Mouse (Mus musculus) liver, adult 2 months (tissue): ENCODE data around the gene Trip6. TPM values are rescaled to one million over a fixed set of nuclear protein-coding genes. Genes with fewer than 3 reads are reported as not detected.

Experiments used
- DNase-seq: peaks from one replicate; pipeline ENCODE4 v3.0.0-alpha.2; 2011; ENCODE audit warnings: low read depth, low spot score; ENCODE audit errors: extremely low read depth
- H3K27ac ChIP-seq: fragments of 200-500 bp; replicated peaks from 2 replicates; pipeline ENCODE4 v1.5.1; 2012; ENCODE audit warnings: low read depth, mild to moderate bottlenecking, control low read depth, inconsistent platforms, low read length; ENCODE audit not compliant: insufficient read depth
- H3K27me3 ChIP-seq: fragments of 200-500 bp; 2 replicates; pipeline ENCODE4 v1.6.1; 2012; ENCODE audit warnings: mild to moderate bottlenecking, moderate library complexity, low read length, inconsistent platforms; ENCODE audit not compliant: control insufficient read depth, insufficient read depth
- H3K36me3 ChIP-seq: fragments of 200-500 bp; 2 replicates; pipeline ENCODE4 v1.6.1; 2012; ENCODE audit warnings: low read length, inconsistent platforms; ENCODE audit not compliant: control insufficient read depth, insufficient read depth
- H3K4me1 ChIP-seq: fragments of 200-500 bp; 2 replicates; pipeline ENCODE4 v1.6.1; 2011; ENCODE audit warnings: low read length; ENCODE audit not compliant: control insufficient read depth, insufficient read depth
- H3K4me3 ChIP-seq: fragments of 200-500 bp; 2 replicates; pipeline ENCODE4 v1.5.1; 2011; ENCODE audit warnings: low read depth, mild to moderate bottlenecking, control low read depth, low read length, moderate library complexity; ENCODE audit not compliant: insufficient read depth
- H3K79me2 ChIP-seq: fragments of 200-500 bp; 2 replicates; pipeline ENCODE4 v1.6.1; 2012; ENCODE audit warnings: inconsistent platforms, mild to moderate bottlenecking, low read length, moderate library complexity; ENCODE audit not compliant: control insufficient read depth, insufficient read depth
- H3K9ac ChIP-seq: fragments of 200-500 bp; 2 replicates; pipeline ENCODE4 v1.6.1; 2012; ENCODE audit warnings: low read depth, mild to moderate bottlenecking, control low read depth, inconsistent platforms, low read length
- CTCF ChIP-seq: fragments of 200-500 bp; IDR thresholded peaks from 2 replicates; pipeline ENCODE4 v1.5.1; 2011; ENCODE audit warnings: low read depth, low read length, control low read depth
- POLR2A ChIP-seq: fragments of 200-500 bp; IDR thresholded peaks from 2 replicates; pipeline ENCODE4 v1.6.1; 2011; ENCODE audit warnings: low read length, control low read depth; ENCODE audit not compliant: insufficient read depth; ENCODE audit errors: extremely low read depth
- WGBS: fragments of 180-500 bp; shearing (Covaris S2); methylation state at CpG from one replicate; pipeline ENCODE4 v1.1.7; 2018; 5-methylcytosine and 5-hydroxymethylcytosine counted together
- polyA plus RNA-seq: library from polyadenylated mRNA; depleted of rRNA; stranded (reverse); fragments of >200 nt; gene quantifications from 2 replicates; pipeline ENCODE4 v1.2.3, GENCODE M21; 2012
- total RNA-seq: library from RNA; depleted of rRNA; stranded (reverse); fragments of >200 nt; gene quantifications from 2 replicates; pipeline ENCODE4 v1.2.3, GENCODE M21; 2014

Trip6 gene
- total and polyA plus RNA-seq, 2 experiments, result 6.5 to 25.0 TPM

DNA sequence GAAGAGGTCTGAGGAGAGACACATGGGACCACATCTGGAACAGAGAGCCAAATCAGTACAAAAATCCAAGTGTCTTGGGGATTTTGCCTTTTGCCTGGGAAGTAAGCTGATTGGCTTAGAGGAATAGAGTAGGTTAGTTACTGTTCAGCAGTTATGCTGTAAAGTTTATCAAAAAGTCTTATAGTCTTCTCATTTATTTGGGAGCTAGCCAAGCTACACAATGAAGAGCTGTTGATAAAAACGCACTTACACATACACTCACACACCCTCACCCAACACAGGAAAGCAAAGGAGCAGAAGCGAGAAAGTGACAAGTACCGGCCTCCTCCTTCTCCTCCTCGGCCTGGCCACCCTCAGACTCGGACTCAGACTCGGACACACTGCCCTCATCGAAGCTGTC lies 15.0 kb downstream of the Trip6 start:
- 75% methylated on average over 7 of the region's 7 CpGs for WGBS
- no peak for TF ChIP-seq POLR2A
- TF ChIP-seq CTCF, result no peak

GRCm38 (mm10) chr5:137297126-137297525 lies 17.1 kb downstream of the Trip6 start:
- Histone ChIP-seq H3K36me3 (peaks cover 37% of the 10 kb centered on the region), H3K9ac (no peak overlapping the region), H3K4me1 (peaks cover 4% of the 10 kb centered on the region; the same call in 1 of the 2 replicates), H3K27ac (no peak overlapping the region), H3K27me3 (no peaks in the 10 kb centered on the region), H3K4me3 (no peak overlapping the region), H3K79me2 (0 out of 2 replicates have a peak, but pooled peaks cover 3% of the 10 kb centered on the region)
- TF ChIP-seq POLR2A, result no peak
- no peak for TF ChIP-seq CTCF
- DNase-seq, result no peak
- 94% methylated on average over 14 of the region's 14 CpGs for WGBS

More for the DNA sequence above, 15.0 kb downstream of the Trip6 start:
- H3K79me2 ChIP-seq, result 0 out of 2 replicates have a peak, but pooled peaks cover 3% of the 10 kb centered on the region
- no peak overlapping the region for H3K4me3 ChIP-seq
- H3K27me3 ChIP-seq, result no peaks in the 10 kb centered on the region
- H3K4me1 ChIP-seq, result peaks cover 4% of the 10 kb centered on the region
- no peak overlapping the region for H3K9ac ChIP-seq
- no peak overlapping the region for H3K27ac ChIP-seq
- DNase-seq, result no peak
- peaks cover 37% of the 10 kb centered on the region for H3K36me3 ChIP-seq

DNA sequence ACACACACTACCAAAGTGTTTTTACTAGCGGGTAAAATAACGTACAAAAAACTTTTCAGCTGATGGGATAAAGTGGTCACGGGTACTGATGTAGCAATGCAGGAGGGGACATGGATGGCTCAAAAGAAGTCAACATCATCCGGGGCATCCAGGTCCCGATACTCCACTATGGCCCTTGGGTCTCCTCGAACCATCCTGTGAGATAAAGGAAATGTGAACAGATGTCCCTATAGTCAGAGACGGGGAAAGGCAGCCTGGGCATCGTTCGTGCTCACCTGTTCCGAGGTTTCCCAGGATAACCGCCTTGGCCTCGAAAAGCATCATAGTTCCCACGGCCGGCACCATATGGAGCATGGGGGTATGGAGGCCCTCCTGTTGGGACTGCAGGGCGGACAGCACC lies 18.5 kb downstream of the Trip6 start:
- H3K4me1 ChIP-seq, result peaks cover 4% of the 10 kb centered on the region; the same call in 1 of the 2 replicates
- H3K36me3 ChIP-seq, result peaks cover 33% of the 10 kb centered on the region
- H3K27ac ChIP-seq, result no peak overlapping the region
- no peak overlapping the region for H3K9ac ChIP-seq
- no peak overlapping the region for H3K4me3 ChIP-seq
- DNase-seq, result no peak
- no peaks in the 10 kb centered on the region for H3K27me3 ChIP-seq
- 93% methylated on average over 15 of the region's 15 CpGs for WGBS
- TF ChIP-seq POLR2A (no peak), CTCF (no peak)
- 0 out of 2 replicates have a peak, but pooled peaks cover 3% of the 10 kb centered on the region for H3K79me2 ChIP-seq

DNA sequence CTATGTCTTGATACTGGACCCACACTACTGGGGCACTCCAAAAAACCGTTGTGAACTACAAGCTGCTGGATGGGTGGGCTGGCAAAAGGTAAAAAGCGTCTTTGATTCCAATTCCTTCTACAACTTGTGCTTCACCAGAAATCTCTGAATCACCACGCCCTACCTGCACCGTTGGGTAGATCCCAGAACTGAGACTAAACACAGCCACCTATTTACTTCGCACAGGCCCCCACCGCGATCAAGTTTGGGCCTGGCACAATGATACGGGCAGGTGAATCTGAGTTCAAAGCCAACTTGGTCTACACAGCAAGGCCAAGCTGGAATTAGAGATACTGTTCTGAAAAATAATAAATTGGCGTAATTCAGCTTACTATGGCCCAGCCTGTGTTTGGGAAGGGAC lies 18.9 kb downstream of the Trip6 start:
- peaks cover 30% of the 10 kb centered on the region for H3K36me3 ChIP-seq
- no peak overlapping the region for H3K27ac ChIP-seq
- H3K9ac ChIP-seq, result no peak overlapping the region
- peaks cover 4% of the 10 kb centered on the region; the same call in 1 of the 2 replicates for H3K4me1 ChIP-seq
- no peak overlapping the region for H3K4me3 ChIP-seq
- WGBS, result 77% methylated on average over 9 of the region's 9 CpGs
- TF ChIP-seq POLR2A, result no peak
- no peak for TF ChIP-seq CTCF
- no peaks in the 10 kb centered on the region for H3K27me3 ChIP-seq
- DNase-seq, result no peak
- 0 out of 2 replicates have a peak, but pooled peaks cover 2% of the 10 kb centered on the region for H3K79me2 ChIP-seq

- H3K36me3 ChIP-seq, result peaks cover 25% of the 10 kb centered on the region
- TF ChIP-seq POLR2A, result no peak
- TF ChIP-seq CTCF, result no peak
- no peak for DNase-seq
- H3K79me2 ChIP-seq, result no peaks in the 10 kb centered on the region
- H3K4me3 ChIP-seq, result peak overlapping the region; percentile 65
- H3K27ac ChIP-seq, result peak overlapping the region; percentile 32
- peaks cover 4% of the 10 kb centered on the region; the same call in 1 of the 2 replicates for H3K4me1 ChIP-seq
- WGBS, result 9% methylated on average over 18 of the region's 18 CpGs
- peak overlapping the region; percentile 70 for H3K9ac ChIP-seq
- H3K27me3 ChIP-seq, result no peaks in the 10 kb centered on the region
Measured at GRCm38 (mm10) chr5:137294744-137295093, 19.5 kb downstream of the Trip6 start.

GRCm38 (mm10) chr5:137293839-137294743 lies 20.1 kb downstream of the Trip6 start, which contains the start of gene Ufsp1:
Ufsp1 (plus strand) TSS chr5:137294629.
- peaks cover 4% of the 10 kb centered on the region; the same call in 1 of the 2 replicates for H3K4me1 ChIP-seq

More at GRCm38 (mm10) chr5:137293839-137294743, 20.1 kb downstream of the Trip6 start, which contains the start of gene Ufsp1:
- H3K27me3 ChIP-seq, result no peaks in the 10 kb centered on the region
- peak within 1 kb of the TSS; percentile 65 for H3K4me3 ChIP-seq
- peak within 1 kb of the TSS; percentile 88 for H3K27ac ChIP-seq
- no peaks in the 10 kb centered on the region for H3K79me2 ChIP-seq
- H3K36me3 ChIP-seq, result peaks cover 19% of the 10 kb centered on the region
- peak; percentile 88 for DNase-seq
- TF ChIP-seq CTCF (no peak), POLR2A (peak; percentile 84)
- peak within 1 kb of the TSS; percentile 79 for H3K9ac ChIP-seq
- WGBS, result under 1% methylated on average over 52 of the region's 52 CpGs
